Mouse (Mus musculus): Measurements from ENCODE around the gene Aes. TPM values are rescaled to one million over a fixed set of nuclear protein-coding genes. Genes with fewer than 3 reads are reported as not detected.

The Aes gene
- polyA plus RNA-seq, 1 experiment from 2014 or later, result 404 TPM

DNA sequence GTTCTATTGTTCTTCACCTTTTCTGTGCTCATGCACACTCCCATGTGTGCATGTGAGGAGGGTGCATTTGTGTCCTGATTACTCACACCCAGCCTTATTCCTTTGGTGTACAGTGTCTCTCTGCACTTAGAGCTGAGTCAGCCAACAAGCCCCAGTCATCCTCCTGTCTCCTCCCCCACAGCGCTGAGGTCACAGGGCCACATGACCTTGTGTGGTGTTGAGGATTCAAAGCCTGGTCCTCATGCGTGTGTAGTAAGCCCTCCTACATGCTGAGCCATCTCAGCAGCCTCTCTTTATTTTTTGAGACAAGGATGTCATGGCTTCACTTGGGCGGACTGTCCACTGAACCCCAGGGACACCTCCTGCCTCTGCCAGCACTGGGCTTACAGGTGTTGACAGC is 53.5 kb downstream of the Aes start:
- H3K9me3 ChIP-seq (ENCODE audit: low read depth, low read length), result no peaks in the 10 kb centered on the region
- H3K27me3 ChIP-seq (ENCODE audit: insufficient read depth, low read length), result no peaks in the 10 kb centered on the region
- WGBS, result 62% methylated on average over 3 of the region's 3 CpGs
- H3K4me3 ChIP-seq (ENCODE audit: low read depth, low read length), result no peak overlapping the region
- no peak overlapping the region for H3K27ac ChIP-seq (ENCODE audit: low read depth)
- no peaks in the 10 kb centered on the region for H3K36me3 ChIP-seq (ENCODE audit: insufficient read depth)
- no peak overlapping the region for H3K9ac ChIP-seq
- no peak overlapping the region for H3K4me2 ChIP-seq
- TF ChIP-seq CTCF (IDR thresholded peaks at IDR 0.05; ENCODE audit: low read depth), result no peak
- no peaks in the 10 kb centered on the region for H3K4me1 ChIP-seq (ENCODE audit: insufficient read depth)
- ATAC-seq (ENCODE audit: insufficient read depth), result no peak
- DNase-seq, result no peak

DNA sequence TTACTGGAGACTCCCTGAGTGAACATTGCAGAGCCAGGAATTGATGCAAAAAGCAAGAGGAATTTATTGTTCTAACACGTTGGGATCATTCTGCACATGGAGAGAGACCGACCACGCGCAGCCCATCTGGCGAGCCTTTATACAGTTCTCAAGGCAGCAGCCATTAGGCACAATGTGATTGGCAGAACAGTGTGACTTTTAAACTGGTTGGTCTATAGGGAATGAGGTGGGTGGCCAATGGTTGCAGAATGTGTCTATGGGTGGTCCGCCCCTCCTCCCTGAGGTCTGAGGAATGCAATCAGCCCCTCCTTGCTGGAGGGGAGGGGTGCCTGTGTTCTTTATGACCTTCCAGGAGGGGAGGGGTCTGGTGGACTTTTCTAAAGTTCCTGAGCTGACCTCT is 56.2 kb downstream of the Aes start:
- Histone ChIP-seq H3K4me3 (ENCODE audit: low read depth, low read length) (no peak overlapping the region), H3K4me2 (no peak overlapping the region), H3K27me3 (ENCODE audit: insufficient read depth, low read length) (no peaks in the 10 kb centered on the region), H3K36me3 (ENCODE audit: insufficient read depth) (no peaks in the 10 kb centered on the region), H3K27ac (ENCODE audit: low read depth) (no peak overlapping the region), H3K9me3 (ENCODE audit: low read depth, low read length) (no peaks in the 10 kb centered on the region), H3K4me1 (ENCODE audit: insufficient read depth) (no peaks in the 10 kb centered on the region), H3K9ac (no peak overlapping the region)
- 40% methylated on average over 6 of the region's 6 CpGs for WGBS
- DNase-seq (peak; percentile 55), ATAC-seq (ENCODE audit: insufficient read depth) (peak; percentile 59)
- TF ChIP-seq CTCF (IDR thresholded peaks at IDR 0.05; ENCODE audit: low read depth), result no peak

Other genes starting within 250 kb of the Aes start
- 34.3 and 42.9 TPM in 2 replicates for gene Cactin, start 238.4 kb upstream of the Aes start, polyA plus RNA-seq (2014; fragmentation: Nextera tagmentation; extraction: Ambion mirVana)
- 13.6 and 15.0 TPM in 2 replicates for gene Tbxa2r, start 230.8 kb upstream of the Aes start, polyA plus RNA-seq (2014; fragmentation: Nextera tagmentation; extraction: Ambion mirVana)
- 0.05 and 0.08 TPM in 2 replicates for gene Gipc3, start 216.2 kb upstream of the Aes start, polyA plus RNA-seq (2014; fragmentation: Nextera tagmentation; extraction: Ambion mirVana)
- gene Hmg20b, start 209.0 kb upstream of the Aes start, polyA plus RNA-seq (2014; fragmentation: Nextera tagmentation; extraction: Ambion mirVana), result 98.7 and 105 TPM in 2 replicates
- gene Mfsd12, start 202.0 kb upstream of the Aes start, polyA plus RNA-seq (2014; fragmentation: Nextera tagmentation; extraction: Ambion mirVana), result 7.7 and 8.5 TPM in 2 replicates
- gene 4930404N11Rik, start 193.7 kb upstream of the Aes start, polyA plus RNA-seq (2014; fragmentation: Nextera tagmentation; extraction: Ambion mirVana), result 0.65 and 0.92 TPM in 2 replicates
- gene Fzr1, start 181.0 kb upstream of the Aes start, polyA plus RNA-seq (2014; fragmentation: Nextera tagmentation; extraction: Ambion mirVana), result 109 and 116 TPM in 2 replicates
- gene Dohh, start 175.1 kb upstream of the Aes start, polyA plus RNA-seq (2014; fragmentation: Nextera tagmentation; extraction: Ambion mirVana), result 57.5 and 67.0 TPM in 2 replicates
- 2.8 and 3.8 TPM in 2 replicates for gene Gm48551, start 175.0 kb upstream of the Aes start, polyA plus RNA-seq (2014; fragmentation: Nextera tagmentation; extraction: Ambion mirVana)
- gene Gm48552, start 170.5 kb upstream of the Aes start, polyA plus RNA-seq (2014; fragmentation: Nextera tagmentation; extraction: Ambion mirVana), result 1.3 and 1.4 TPM in 2 replicates
- 2.8 and 3.3 TPM in 2 replicates for gene Smim24, start 166.4 kb upstream of the Aes start, polyA plus RNA-seq (2014; fragmentation: Nextera tagmentation; extraction: Ambion mirVana)
- gene Nfic, start 103.9 kb upstream of the Aes start, polyA plus RNA-seq (2014; fragmentation: Nextera tagmentation; extraction: Ambion mirVana), result 86.0 and 86.5 TPM in 2 replicates
- gene Celf5, start 76.8 kb upstream of the Aes start, polyA plus RNA-seq (2014; fragmentation: Nextera tagmentation; extraction: Ambion mirVana), result 0.09 and 0.30 TPM in 2 replicates
- 82.1 and 97.3 TPM in 2 replicates for gene Ncln, start 63.1 kb upstream of the Aes start, polyA plus RNA-seq (2014; fragmentation: Nextera tagmentation; extraction: Ambion mirVana)
- 1.3 and 1.7 TPM in 2 replicates for gene S1pr4, start 59.4 kb upstream of the Aes start, polyA plus RNA-seq (2014; fragmentation: Nextera tagmentation; extraction: Ambion mirVana)
- 1.1 and 1.7 TPM in 2 replicates for gene Gna15, start 35.3 kb upstream of the Aes start, polyA plus RNA-seq (2014; fragmentation: Nextera tagmentation; extraction: Ambion mirVana)
- gene Gna11, start 14.3 kb upstream of the Aes start, polyA plus RNA-seq (2014; fragmentation: Nextera tagmentation; extraction: Ambion mirVana), result 81.2 and 88.2 TPM in 2 replicates
- 27.5 and 32.5 TPM in 2 replicates for gene Tle2, start 15.1 kb downstream of the Aes start, polyA plus RNA-seq (2014; fragmentation: Nextera tagmentation; extraction: Ambion mirVana)
- gene Tle6, start 41.6 kb downstream of the Aes start, polyA plus RNA-seq (2014; fragmentation: Nextera tagmentation; extraction: Ambion mirVana), result 24.1 and 25.2 TPM in 2 replicates
- 0.58 and 0.61 TPM in 2 replicates for gene BC025920, start 46.8 kb downstream of the Aes start, polyA plus RNA-seq (2014; fragmentation: Nextera tagmentation; extraction: Ambion mirVana)
- 35.8 and 39.3 TPM in 2 replicates for gene Sirt6, start 68.3 kb downstream of the Aes start, polyA plus RNA-seq (2014; fragmentation: Nextera tagmentation; extraction: Ambion mirVana)
- 6.1 and 7.3 TPM in 2 replicates for gene Ankrd24, start 69.1 kb downstream of the Aes start, polyA plus RNA-seq (2014; fragmentation: Nextera tagmentation; extraction: Ambion mirVana)
- gene Gm10778, start 89.6 kb downstream of the Aes start, polyA plus RNA-seq (2014; fragmentation: Nextera tagmentation; extraction: Ambion mirVana), result 4.0 and 4.7 TPM in 2 replicates
- gene Zfp433, start 145.3 kb downstream of the Aes start, polyA plus RNA-seq (2014; fragmentation: Nextera tagmentation; extraction: Ambion mirVana), result 18.1 and 22.9 TPM in 2 replicates
- gene Gm3055, start 211.7 kb downstream of the Aes start, polyA plus RNA-seq (2014; fragmentation: Nextera tagmentation; extraction: Ambion mirVana), result 14.2 and 14.4 TPM in 2 replicates